Mouse (Mus musculus) testis, adult 2 months (tissue): ENCODE results near the gene Gm28051.

ENCODE experiments used
- CTCF ChIP-seq: fragments of 200-500 bp; IDR thresholded peaks from 2 replicates; pipeline ENCODE4 v1.5.1; 2012; ENCODE audit warnings: low read depth, mild to moderate bottlenecking, inconsistent platforms, low read length, moderate library complexity; ENCODE audit not compliant: control insufficient read depth, insufficient read depth, insufficient replicate concordance
- POLR2A ChIP-seq: fragments of 200-500 bp; IDR thresholded peaks from 2 replicates; pipeline ENCODE4 v1.6.1; 2012; ENCODE audit warnings: low read depth, mild to moderate bottlenecking, inconsistent platforms, low read length, moderate library complexity; ENCODE audit not compliant: control insufficient read depth

DNA sequence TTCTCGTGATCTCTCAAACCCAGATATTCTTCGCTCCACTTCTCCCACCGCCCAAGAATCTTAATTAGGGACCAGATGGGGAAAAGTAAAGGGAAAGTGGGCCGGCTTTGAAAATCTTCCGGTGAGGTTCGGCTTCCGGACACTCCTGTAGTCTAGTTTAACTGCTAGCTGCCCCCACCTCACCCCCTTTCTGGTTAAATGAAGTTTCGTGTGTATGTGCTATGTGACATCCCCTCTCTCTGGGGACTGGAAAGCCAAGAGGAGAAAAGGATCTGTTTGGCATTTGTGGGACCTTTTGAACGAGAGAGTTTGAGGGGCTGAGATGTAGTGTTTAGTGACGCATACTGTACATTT is 815 bp upstream of the Gm28051 start, which contains the start of gene Gm20604:
- TF ChIP-seq CTCF (no peak), POLR2A (no peak)
